Comparison of ENCODE assay signal across 8 mouse cellular contexts in the genomic region with DNA sequence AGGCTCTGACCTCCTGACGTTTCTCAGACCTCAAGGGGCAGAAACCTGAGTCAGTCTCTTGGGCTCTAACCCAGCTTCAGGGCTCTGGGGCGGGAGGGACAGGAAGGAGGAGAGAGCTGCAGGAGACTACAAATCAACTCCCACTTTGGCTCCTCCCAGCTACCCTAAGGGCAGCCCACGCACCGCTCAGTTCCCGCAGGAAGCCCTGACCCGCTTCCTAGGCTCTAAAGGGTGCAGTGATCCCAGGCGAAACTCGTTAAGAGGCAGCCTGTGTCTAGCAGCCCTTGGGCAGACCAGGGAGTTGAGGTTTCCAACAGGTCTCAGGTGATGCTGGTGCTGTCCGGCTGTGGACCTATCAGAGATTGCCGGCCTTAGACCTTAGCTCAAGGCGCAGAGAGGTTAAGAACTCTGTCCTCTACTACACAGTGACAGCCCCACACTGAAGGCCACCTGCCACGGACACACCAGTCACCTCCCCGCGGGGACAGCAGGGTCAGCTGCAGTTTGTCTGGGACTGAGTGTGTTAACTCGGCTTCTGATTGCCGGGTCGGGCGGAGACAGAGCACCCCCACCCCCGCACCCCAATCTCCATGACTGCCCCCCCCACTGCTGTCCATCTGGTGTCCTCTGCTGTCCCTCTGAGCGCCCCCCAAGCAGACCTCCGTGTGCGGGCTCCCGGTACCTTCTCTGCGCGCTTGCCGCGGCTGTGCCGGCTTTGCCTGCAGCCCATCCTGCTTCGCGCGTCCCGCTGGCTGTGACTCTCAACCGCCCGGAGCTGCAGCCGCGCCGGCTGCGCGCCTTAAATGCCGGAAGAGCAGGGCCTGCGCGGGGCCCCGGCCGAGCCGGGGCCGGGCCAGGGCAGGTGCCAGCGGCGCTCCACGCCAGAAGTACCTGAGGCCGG. TPM values are rescaled to one million over a fixed set of nuclear protein-coding genes. Genes with fewer than 3 reads are reported as not detected.
A peak's percentile ranks its signal among the peaks of the same experiment; 100 is the strongest.
DNase-seq lines count a peak whose midpoint lies in the region; ATAC-seq and TF ChIP-seq lines count a peak whose summit lies in the region.

A gene (minus strand): TSS at position 801 of the 901 bp plus-strand sequence.

- peak; percentile 66 for ATAC-seq in forebrain, postnatal 0 days
- ATAC-seq in hindbrain, embryonic 12.5 days (ENCODE audit: low FRiP score) = peak; percentile 64; the same call in 1 of the 2 replicates
- peak; percentile 56; the same call in 1 of the 2 replicates for ATAC-seq in limb, embryonic 14.5 days (ENCODE audit: low FRiP score, low read depth)
- ATAC-seq in midbrain, embryonic 14.5 days (ENCODE audit: low FRiP score, low TSS enrichment) = peak; percentile 60; the same call in 1 of the 2 replicates

- peaks cover 5% of the 10 kb centered on the region; the same call in 1 of the 2 replicates for H3K4me1 ChIP-seq in forebrain, postnatal 0 days (ENCODE audit: insufficient read depth)
- peaks cover 10% of the 10 kb centered on the region for H3K4me1 ChIP-seq in hindbrain, embryonic 12.5 days
- peaks cover 6% of the 10 kb centered on the region; the same call in 1 of the 2 replicates for H3K4me1 ChIP-seq in limb, embryonic 14.5 days (ENCODE audit: control insufficient read depth, insufficient read depth, low read length)
- H3K4me1 ChIP-seq in midbrain, embryonic 14.5 days (ENCODE audit: control insufficient read depth, insufficient read depth, low read length) = no peaks in the 10 kb centered on the region

- H3K9me3 ChIP-seq in forebrain, postnatal 0 days (ENCODE audit: low read length) = no peaks in the 10 kb centered on the region
- no peaks in the 10 kb centered on the region for H3K9me3 ChIP-seq in hindbrain, embryonic 12.5 days (replicated peaks)
- no peaks in the 10 kb centered on the region for H3K9me3 ChIP-seq in limb, embryonic 14.5 days (ENCODE audit: control insufficient read depth, low read length)
- no peaks in the 10 kb centered on the region for H3K9me3 ChIP-seq in midbrain, embryonic 14.5 days (ENCODE audit: control insufficient read depth, low read length)

- peak within 1 kb of the TSS; percentile 40 for H3K4me3 ChIP-seq in forebrain, postnatal 0 days (ENCODE audit: low read depth, low read length)
- H3K4me3 ChIP-seq in hindbrain, embryonic 12.5 days = peak within 1 kb of the TSS; percentile 41
- H3K4me3 ChIP-seq in limb, embryonic 14.5 days (replicated peaks; ENCODE audit: low read length) = peak within 1 kb of the TSS; percentile 44
- H3K4me3 ChIP-seq in midbrain, embryonic 14.5 days (replicated peaks; ENCODE audit: low read depth, low read length) = peak within 1 kb of the TSS; percentile 41

- H3K27ac ChIP-seq in forebrain, postnatal 0 days (ENCODE audit: low read depth, low read length) = no peak within 1 kb of the TSS
- H3K27ac ChIP-seq in hindbrain, embryonic 12.5 days = no peak within 1 kb of the TSS
- H3K27ac ChIP-seq in limb, embryonic 14.5 days (replicated peaks; ENCODE audit: low read depth, low read length) = no peak within 1 kb of the TSS
- no peak within 1 kb of the TSS for H3K27ac ChIP-seq in midbrain, embryonic 14.5 days (replicated peaks; ENCODE audit: low read depth, low read length)

- H3K4me2 ChIP-seq in forebrain, postnatal 0 days (ENCODE audit: low read depth) = peak within 1 kb of the TSS; percentile 79
- peak within 1 kb of the TSS; percentile 88 for H3K4me2 ChIP-seq in hindbrain, embryonic 12.5 days (replicated peaks)
- H3K4me2 ChIP-seq in limb, embryonic 14.5 days (replicated peaks; ENCODE audit: low read depth, low read length, severe bottlenecking) = peak within 1 kb of the TSS; percentile 92
- peak within 1 kb of the TSS; percentile 86 for H3K4me2 ChIP-seq in midbrain, embryonic 14.5 days (ENCODE audit: low read length)

- no peaks in the 10 kb centered on the region for H3K27me3 ChIP-seq in forebrain, postnatal 0 days (ENCODE audit: insufficient read depth, low read length)
- H3K27me3 ChIP-seq in hindbrain, embryonic 12.5 days = peaks cover 24% of the 10 kb centered on the region
- H3K27me3 ChIP-seq in limb, embryonic 14.5 days (ENCODE audit: control insufficient read depth, insufficient read depth, low read length) = no peaks in the 10 kb centered on the region
- no peaks in the 10 kb centered on the region for H3K27me3 ChIP-seq in midbrain, embryonic 14.5 days (ENCODE audit: control insufficient read depth, insufficient read depth, low read length)

- TF ChIP-seq CTCF in forebrain, postnatal 0 days (IDR thresholded peaks at IDR 0.05; ENCODE audit: low read depth) = no peak

- no peak for TF ChIP-seq POLR2A in limb, embryonic 14.5 days (IDR thresholded peaks at IDR 0.05; ENCODE audit: borderline replicate concordance, extremely low read depth, insufficient read depth, insufficient read length)

- H3K9ac ChIP-seq in forebrain, postnatal 0 days = peak within 1 kb of the TSS; percentile 43
- H3K9ac ChIP-seq in hindbrain, embryonic 12.5 days = peak within 1 kb of the TSS; percentile 51
- peak within 1 kb of the TSS; percentile 52 for H3K9ac ChIP-seq in limb, embryonic 14.5 days (ENCODE audit: low read depth, low read length, severe bottlenecking)
- H3K9ac ChIP-seq in midbrain, embryonic 14.5 days (replicated peaks; ENCODE audit: low read length) = peak within 1 kb of the TSS; percentile 49

- 2% methylated on average over 50 of the region's 50 CpGs for WGBS in forebrain, postnatal 0 days
- under 1% methylated on average over 50 of the region's 50 CpGs for WGBS in hindbrain, embryonic 12.5 days
- WGBS in limb, embryonic 14.5 days = 1% methylated on average over 48 of the region's 50 CpGs
- WGBS in midbrain, embryonic 14.5 days = 1% methylated on average over 50 of the region's 50 CpGs

- H3K36me3 ChIP-seq in forebrain, postnatal 0 days (ENCODE audit: insufficient read depth) = no peaks in the 10 kb centered on the region
- no peaks in the 10 kb centered on the region for H3K36me3 ChIP-seq in hindbrain, embryonic 12.5 days
- no peaks in the 10 kb centered on the region for H3K36me3 ChIP-seq in limb, embryonic 14.5 days (ENCODE audit: control insufficient read depth, insufficient read depth, low read length)
- no peaks in the 10 kb centered on the region for H3K36me3 ChIP-seq in midbrain, embryonic 14.5 days (ENCODE audit: control insufficient read depth, insufficient read depth, low read length)

- DNase-seq in Muller cell, postnatal 12 days (ENCODE audit: inconsistent ontology term) = peak; percentile 84
- peak; percentile 69 to 71 for DNase-seq in cerebellum, adult 18-20 months
- peak; percentile 54 for DNase-seq in forebrain, postnatal 0 days
- peak; percentile 9 for DNase-seq in limb, embryonic 14.5 days (ENCODE audit: low spot score)
- DNase-seq in midbrain, embryonic 14.5 days = peak; percentile 79
- peak; percentile 55 to 69 for DNase-seq in spleen, adult 18-20 months
- no peak for DNase-seq in layer of hippocampus, adult 9-11 months

RNA-seq across cellular contexts. Expression of the gene that starts here (rescaled TPM):
- total RNA-seq in forebrain, postnatal 0 days (2014; rRNA removed) = 0.48 and 0.62 TPM in 2 replicates
- 0.18 and 0.29 TPM in 2 replicates for polyA plus RNA-seq in forebrain, postnatal 0 days (2015; fragmentation: Nextera tagmentation; extraction: Ambion mirVana)
- polyA plus RNA-seq in hindbrain, embryonic 12.5 days (2016; fragmentation: Nextera tagmentation; extraction: Ambion mirVana) = 0.49 and 0.60 TPM in 2 replicates
- polyA plus RNA-seq in limb, embryonic 14.5 days (2012; rRNA removed) = 1.2 and 1.6 TPM in 2 replicates
- polyA plus RNA-seq in limb, embryonic 14.5 days (2014; fragmentation: Nextera tagmentation; extraction: Ambion mirVana) = 1.1 and 1.3 TPM in 2 replicates
- polyA plus RNA-seq in midbrain, embryonic 14.5 days (2014; fragmentation: Nextera tagmentation; extraction: Ambion mirVana) = 0.14 and 0.26 TPM in 2 replicates

Comparison
In these comparisons a context has a peak if more than half of its experiments do, and no peak if none do; other contexts are left out.
1. Peak in DNase-seq, ATAC-seq, H3K4me3 ChIP-seq, H3K9ac ChIP-seq and H3K4me2 ChIP-seq in forebrain, postnatal 0 days; RNA of the gene not detected or under 1 TPM.
2. Peak in ATAC-seq, H3K4me3 ChIP-seq, H3K9ac ChIP-seq and H3K4me2 ChIP-seq in hindbrain, embryonic 12.5 days; RNA of the gene not detected or under 1 TPM.
3. Peak in DNase-seq, ATAC-seq, H3K4me3 ChIP-seq, H3K9ac ChIP-seq and H3K4me2 ChIP-seq in midbrain, embryonic 14.5 days; RNA of the gene not detected or under 1 TPM.